Mouse (Mus musculus): ENCODE results near the gene Mad1l1. TPM values are rescaled to one million over a fixed set of nuclear protein-coding genes. Genes with fewer than 3 reads are reported as not detected.
A peak's percentile ranks its signal among the peaks of the same experiment; 100 is the strongest.

The Mad1l1 gene
- polyA plus RNA-seq, 1 experiment from 2014 or later: 57.9 TPM

DNA sequence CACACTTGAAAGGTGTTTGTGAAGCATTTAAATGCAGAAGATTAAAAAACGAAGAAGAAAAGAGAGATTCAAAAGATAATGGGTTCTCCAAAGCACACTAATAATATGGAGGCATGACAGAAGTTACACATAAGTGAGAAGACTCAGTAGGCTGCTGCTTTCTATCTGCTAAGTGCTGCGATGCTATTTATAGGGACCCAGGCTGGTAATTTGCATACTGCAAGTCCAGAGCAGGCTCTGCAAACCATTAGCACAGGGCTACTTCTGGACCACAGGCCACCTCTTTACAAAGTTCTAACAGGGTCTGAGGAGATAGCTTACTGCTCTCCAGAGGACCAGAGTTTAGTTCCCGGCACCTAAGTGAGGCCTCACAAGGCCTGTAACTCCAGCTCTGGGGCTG, 267.7 kb downstream of the Mad1l1 start:
- no peak for DNase-seq (ENCODE audit: low spot score)
- Histone ChIP-seq H3K4me3 (no peak overlapping the region), H3K36me3 (no peaks in the 10 kb centered on the region), H3K9me3 (replicated peaks) (no peaks in the 10 kb centered on the region), H3K27ac (replicated peaks) (no peak overlapping the region), H3K4me1 (no peaks in the 10 kb centered on the region), H3K27me3 (ENCODE audit: low read depth, poor library complexity, severe bottlenecking) (no peaks in the 10 kb centered on the region)
- 90% methylated on average over 3 of the region's 3 CpGs for WGBS

DNA sequence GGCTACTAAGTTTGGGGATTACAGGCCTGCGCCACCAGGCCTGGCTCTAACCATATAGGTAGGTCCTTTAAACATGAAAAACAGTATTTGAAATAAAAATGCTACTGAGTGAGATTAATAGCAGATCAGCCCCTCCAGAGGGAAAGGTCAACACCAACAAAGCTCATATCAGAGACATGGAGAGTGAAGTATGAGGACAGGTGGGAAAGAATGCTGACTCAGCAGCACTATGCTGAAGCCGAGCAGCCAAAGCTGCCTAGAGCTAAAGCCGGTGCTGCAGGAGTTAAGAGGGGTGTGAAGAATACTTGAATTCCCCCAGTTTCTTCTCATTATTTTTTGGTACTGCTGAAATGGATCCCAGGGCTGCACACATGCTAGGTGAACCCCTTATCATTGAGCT, 268.9 kb downstream of the Mad1l1 start:
- H3K27ac ChIP-seq (replicated peaks): no peak overlapping the region
- no peaks in the 10 kb centered on the region; the same call in 1 of the 2 replicates for H3K4me1 ChIP-seq
- no peaks in the 10 kb centered on the region for H3K36me3 ChIP-seq
- no peak overlapping the region for H3K4me3 ChIP-seq
- DNase-seq (ENCODE audit: low spot score): no peak
- no peaks in the 10 kb centered on the region for H3K27me3 ChIP-seq (ENCODE audit: low read depth, poor library complexity, severe bottlenecking)
- WGBS: 89% methylated on average over 3 of the region's 3 CpGs
- H3K9me3 ChIP-seq (replicated peaks): no peaks in the 10 kb centered on the region

DNA sequence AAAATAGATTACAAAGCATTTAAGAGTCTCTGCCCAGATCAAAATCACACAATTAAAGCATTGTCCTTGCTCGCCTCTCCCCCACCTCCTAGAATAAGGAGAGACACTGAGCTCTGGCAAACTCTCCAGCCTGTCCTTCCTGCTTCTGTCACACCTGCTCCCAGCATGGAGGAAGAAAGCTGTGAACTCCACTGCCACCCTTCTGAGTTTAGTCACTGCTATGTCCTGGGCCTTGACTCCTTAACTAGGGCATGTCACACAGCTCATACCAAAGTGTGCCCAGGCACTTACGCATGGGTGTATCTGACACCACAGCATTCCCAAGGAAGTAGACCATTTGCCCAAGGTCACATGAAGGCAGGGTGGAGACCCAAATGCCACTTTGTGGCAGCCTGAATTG, 275.9 kb downstream of the Mad1l1 start:
- peaks cover 40% of the 10 kb centered on the region for H3K4me1 ChIP-seq
- 83% methylated on average over 2 of the region's 2 CpGs for WGBS
- H3K9me3 ChIP-seq (replicated peaks): no peaks in the 10 kb centered on the region
- no peak overlapping the region for H3K27ac ChIP-seq (replicated peaks)
- no peak overlapping the region for H3K4me3 ChIP-seq
- no peaks in the 10 kb centered on the region for H3K27me3 ChIP-seq (ENCODE audit: low read depth, poor library complexity, severe bottlenecking)
- DNase-seq (ENCODE audit: low spot score): no peak
- H3K36me3 ChIP-seq: 0 out of 2 replicates have a peak, but pooled peaks cover 7% of the 10 kb centered on the region

DNA sequence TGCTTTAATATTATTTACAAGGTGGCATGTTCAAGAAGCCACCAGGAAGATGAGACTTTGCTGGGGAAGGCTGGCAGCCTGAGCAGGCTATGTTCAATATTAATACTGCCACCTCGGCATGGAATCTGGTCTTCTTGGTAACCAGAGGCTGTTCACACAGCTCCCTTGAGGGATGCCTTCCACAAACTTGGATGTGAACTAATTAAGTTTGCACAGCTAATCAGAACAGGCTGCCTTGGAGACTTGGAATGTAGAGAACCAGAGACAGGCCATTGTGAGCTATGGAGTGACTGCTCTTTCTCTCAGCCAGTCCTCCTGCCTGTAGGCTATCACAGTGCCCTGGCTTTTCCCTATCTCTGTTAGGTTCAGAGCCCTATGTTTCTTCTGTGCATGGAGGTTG, 278.4 kb downstream of the Mad1l1 start:
- no peaks in the 10 kb centered on the region for H3K27me3 ChIP-seq (ENCODE audit: low read depth, poor library complexity, severe bottlenecking)
- H3K4me3 ChIP-seq: no peak overlapping the region
- H3K27ac ChIP-seq (replicated peaks): no peak overlapping the region
- WGBS: 52% methylated on average over 1 of the region's 1 CpGs
- peaks cover 40% of the 10 kb centered on the region for H3K4me1 ChIP-seq
- no peak for DNase-seq (ENCODE audit: low spot score)
- no peaks in the 10 kb centered on the region for H3K9me3 ChIP-seq (replicated peaks)
- H3K36me3 ChIP-seq: 0 out of 2 replicates have a peak, but pooled peaks cover 7% of the 10 kb centered on the region

DNA sequence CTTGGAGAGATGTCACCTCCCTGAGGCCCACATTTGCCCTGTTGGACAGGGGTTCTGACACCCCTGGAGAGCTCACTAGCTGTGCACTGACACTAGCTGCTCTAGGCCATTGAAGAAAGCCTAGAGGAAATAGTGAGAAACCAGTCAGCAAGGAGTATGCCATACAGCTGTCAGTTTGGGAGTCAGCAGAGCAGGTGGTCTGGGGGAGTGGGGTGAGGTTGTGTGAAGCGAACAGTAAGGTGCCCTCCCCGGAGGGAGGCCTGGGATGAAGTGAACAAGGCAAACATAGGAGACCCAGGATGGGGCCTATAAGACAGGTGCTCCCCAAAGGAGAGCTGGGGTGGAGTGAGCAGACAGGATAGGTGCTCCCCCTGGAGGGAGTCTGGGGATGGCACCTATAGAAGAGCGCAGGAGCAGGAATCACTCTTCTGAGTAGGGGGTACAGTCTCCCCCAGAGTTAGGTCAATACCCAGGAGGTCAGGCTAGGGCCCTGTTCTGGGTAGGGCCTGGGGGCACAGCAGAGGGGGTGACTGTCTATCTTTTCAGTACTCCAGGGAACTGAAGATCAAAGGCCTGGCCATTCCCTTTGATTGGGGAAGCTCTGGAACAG, 279.2 kb downstream of the Mad1l1 start:
- no peaks in the 10 kb centered on the region for H3K9me3 ChIP-seq (replicated peaks)
- H3K36me3 ChIP-seq: 0 out of 2 replicates have a peak, but pooled peaks cover 7% of the 10 kb centered on the region
- H3K4me3 ChIP-seq: no peak overlapping the region
- H3K4me1 ChIP-seq: peaks cover 42% of the 10 kb centered on the region
- 80% methylated on average over 3 of the region's 3 CpGs for WGBS
- H3K27ac ChIP-seq (replicated peaks): no peak overlapping the region
- no peak for DNase-seq (ENCODE audit: low spot score)
- no peaks in the 10 kb centered on the region for H3K27me3 ChIP-seq (ENCODE audit: low read depth, poor library complexity, severe bottlenecking)

DNA sequence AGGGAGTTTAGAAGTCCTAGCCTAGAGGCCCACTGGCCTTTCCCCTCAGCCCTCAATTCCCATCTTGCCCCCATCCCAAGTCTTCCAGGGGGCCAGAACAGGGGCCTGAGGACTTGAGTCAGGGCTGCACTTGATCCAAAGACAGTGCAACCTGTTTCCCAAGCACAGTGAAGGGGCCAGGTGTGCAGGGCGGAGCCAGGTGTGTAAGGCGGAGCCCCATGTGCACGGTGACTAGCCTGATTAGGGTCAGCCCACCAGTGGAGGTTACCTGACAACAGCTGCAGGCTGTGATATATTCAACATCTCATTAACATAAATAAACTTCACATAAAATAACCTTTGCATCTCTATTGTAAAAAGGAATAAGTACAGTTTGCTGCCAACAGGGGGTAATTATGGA, 280.3 kb downstream of the Mad1l1 start:
- H3K4me1 ChIP-seq: peaks cover 50% of the 10 kb centered on the region
- 0 out of 2 replicates have a peak, but pooled peaks cover 7% of the 10 kb centered on the region for H3K36me3 ChIP-seq
- 81% methylated on average over 3 of the region's 3 CpGs for WGBS
- no peaks in the 10 kb centered on the region for H3K27me3 ChIP-seq (ENCODE audit: low read depth, poor library complexity, severe bottlenecking)
- no peak overlapping the region for H3K27ac ChIP-seq (replicated peaks)
- H3K9me3 ChIP-seq (replicated peaks): no peaks in the 10 kb centered on the region
- no peak for DNase-seq (ENCODE audit: low spot score)
- no peak overlapping the region for H3K4me3 ChIP-seq

DNA sequence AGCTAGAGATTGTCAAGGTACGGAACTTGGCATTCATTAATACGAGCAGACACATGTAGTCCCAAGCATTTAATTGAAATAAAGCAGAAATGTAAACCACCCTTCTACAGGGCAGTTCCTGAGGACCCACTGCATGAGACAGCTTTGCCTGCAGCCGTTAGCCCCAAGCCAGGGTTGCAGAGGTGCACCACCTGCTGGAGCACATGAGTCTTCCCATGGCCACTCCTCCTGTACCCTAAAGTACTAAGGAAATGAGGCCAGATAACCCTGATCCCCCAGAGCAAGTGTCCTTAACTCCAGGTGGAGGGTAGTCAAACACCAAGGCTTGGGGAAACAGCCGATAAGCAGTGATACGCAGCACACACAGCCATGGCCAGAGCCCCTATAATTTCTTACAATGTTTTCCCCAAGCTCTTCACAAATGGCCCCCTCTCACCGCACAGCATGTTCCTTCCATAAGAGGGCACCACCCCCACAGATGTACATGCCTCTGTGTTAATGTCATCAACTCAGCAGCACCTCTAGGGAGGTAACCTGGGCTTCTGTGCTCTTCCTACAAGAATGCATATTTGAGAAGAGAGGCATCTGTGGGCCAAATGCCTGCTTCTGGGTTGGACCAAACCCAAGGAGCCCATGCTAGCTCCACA, 283.6 kb downstream of the Mad1l1 start:
- Histone ChIP-seq H3K4me1 (peaks cover 17% of the 10 kb centered on the region), H3K27me3 (ENCODE audit: low read depth, poor library complexity, severe bottlenecking) (no peaks in the 10 kb centered on the region; the same call in 1 of the 2 replicates), H3K36me3 (peaks cover 3% of the 10 kb centered on the region; the same call in 1 of the 2 replicates), H3K27ac (replicated peaks) (no peak overlapping the region), H3K9me3 (replicated peaks) (no peaks in the 10 kb centered on the region), H3K4me3 (no peak overlapping the region)
- no peak for DNase-seq (ENCODE audit: low spot score)
- 86% methylated on average over 6 of the region's 6 CpGs for WGBS

DNA sequence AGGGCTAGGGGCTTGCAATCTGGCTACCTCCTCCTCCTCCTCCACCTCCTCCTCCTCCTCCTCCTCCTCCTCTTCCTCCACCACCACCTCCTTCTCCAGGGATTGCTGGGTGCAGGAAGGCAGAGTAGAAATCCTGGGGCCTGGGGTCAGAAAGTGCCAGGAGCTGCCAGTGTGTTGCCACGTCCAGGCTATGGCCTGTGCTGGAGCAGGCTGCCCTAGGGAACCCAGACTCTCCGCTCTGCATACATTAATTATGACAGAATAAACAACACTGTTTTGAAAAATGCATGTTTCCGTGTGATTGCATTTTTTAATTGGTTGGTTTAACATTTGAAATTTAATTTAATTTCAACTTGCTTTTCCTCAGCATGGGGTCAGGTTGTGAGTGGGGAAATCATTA, 285.7 kb downstream of the Mad1l1 start:
- Histone ChIP-seq H3K27me3 (ENCODE audit: low read depth, poor library complexity, severe bottlenecking) (no peaks in the 10 kb centered on the region; the same call in 1 of the 2 replicates), H3K27ac (replicated peaks) (0 out of 2 replicates have a peak overlapping the region, but pooled peaks have one; percentile 1), H3K4me1 (peaks cover 10% of the 10 kb centered on the region), H3K4me3 (no peak overlapping the region), H3K9me3 (replicated peaks) (no peaks in the 10 kb centered on the region), H3K36me3 (peaks cover 3% of the 10 kb centered on the region; the same call in 1 of the 2 replicates)
- 75% methylated on average over 3 of the region's 3 CpGs for WGBS
- no peak for DNase-seq (ENCODE audit: low spot score)

DNA sequence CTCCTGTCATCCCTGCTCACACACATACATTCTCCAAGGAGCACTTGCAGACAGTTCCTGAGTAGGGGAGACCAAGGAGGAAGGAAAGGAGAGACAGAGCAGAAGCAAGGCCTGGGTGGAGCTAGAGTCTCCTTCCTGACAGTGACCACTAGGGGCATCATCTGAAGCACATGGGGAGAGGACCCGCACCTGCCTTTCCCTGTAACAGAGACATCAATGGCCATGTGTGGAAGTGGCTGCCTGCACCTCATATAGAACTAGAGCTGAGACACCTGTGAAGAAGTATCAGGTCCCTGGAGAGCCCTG, 286.4 kb downstream of the Mad1l1 start:
- H3K27me3 ChIP-seq (ENCODE audit: low read depth, poor library complexity, severe bottlenecking): no peaks in the 10 kb centered on the region; the same call in 1 of the 2 replicates
- 41% methylated on average over 1 of the region's 1 CpGs for WGBS
- H3K36me3 ChIP-seq: peaks cover 3% of the 10 kb centered on the region; the same call in 1 of the 2 replicates
- H3K4me3 ChIP-seq: no peak overlapping the region
- no peak overlapping the region for H3K27ac ChIP-seq (replicated peaks)
- no peaks in the 10 kb centered on the region for H3K9me3 ChIP-seq (replicated peaks)
- DNase-seq (ENCODE audit: low spot score): no peak
- H3K4me1 ChIP-seq: peaks cover 10% of the 10 kb centered on the region

DNA sequence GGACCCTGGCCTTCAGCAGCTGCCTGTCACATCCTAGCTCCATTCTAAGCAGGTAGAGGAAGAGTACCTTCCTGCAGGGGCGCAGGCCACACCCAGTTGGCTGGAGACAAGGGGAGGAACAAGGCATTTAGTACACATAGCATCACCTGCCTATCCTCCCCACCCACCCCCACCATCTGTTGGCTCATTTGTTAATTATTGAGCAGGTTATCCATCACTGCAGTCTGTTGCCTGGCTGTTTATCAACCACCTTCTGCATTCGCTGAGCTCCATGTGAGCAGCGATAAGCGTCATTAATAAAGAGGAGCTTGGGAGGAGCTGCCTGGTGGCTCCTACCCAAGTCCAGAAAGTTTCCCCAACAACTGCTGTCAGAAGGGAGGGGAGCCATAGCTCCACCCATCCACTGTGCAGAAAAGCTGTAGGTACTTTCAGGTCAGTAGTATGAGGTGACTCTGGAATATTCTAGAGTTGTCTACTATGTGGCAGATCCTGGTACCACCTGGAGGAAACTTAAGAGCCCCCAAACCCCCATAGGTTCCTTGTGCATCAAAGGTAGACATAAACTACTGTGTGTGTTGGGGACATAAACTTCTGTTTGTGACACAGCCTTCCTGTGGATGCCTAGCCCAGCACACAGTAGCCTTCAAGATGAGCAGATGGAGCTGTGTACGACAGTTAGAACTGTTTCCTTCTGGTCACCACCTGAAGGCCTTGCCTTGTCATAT, 286.9 kb downstream of the Mad1l1 start:
- H3K9me3 ChIP-seq (replicated peaks): no peaks in the 10 kb centered on the region
- no peaks in the 10 kb centered on the region; the same call in 1 of the 2 replicates for H3K27me3 ChIP-seq (ENCODE audit: low read depth, poor library complexity, severe bottlenecking)
- peaks cover 10% of the 10 kb centered on the region for H3K4me1 ChIP-seq
- no peak overlapping the region for H3K4me3 ChIP-seq
- no peak overlapping the region for H3K27ac ChIP-seq (replicated peaks)
- DNase-seq (ENCODE audit: low spot score): no peak
- 95% methylated on average over 5 of the region's 5 CpGs for whole genome bisulfite sequencing
- peaks cover 3% of the 10 kb centered on the region; the same call in 1 of the 2 replicates for H3K36me3 ChIP-seq

DNA sequence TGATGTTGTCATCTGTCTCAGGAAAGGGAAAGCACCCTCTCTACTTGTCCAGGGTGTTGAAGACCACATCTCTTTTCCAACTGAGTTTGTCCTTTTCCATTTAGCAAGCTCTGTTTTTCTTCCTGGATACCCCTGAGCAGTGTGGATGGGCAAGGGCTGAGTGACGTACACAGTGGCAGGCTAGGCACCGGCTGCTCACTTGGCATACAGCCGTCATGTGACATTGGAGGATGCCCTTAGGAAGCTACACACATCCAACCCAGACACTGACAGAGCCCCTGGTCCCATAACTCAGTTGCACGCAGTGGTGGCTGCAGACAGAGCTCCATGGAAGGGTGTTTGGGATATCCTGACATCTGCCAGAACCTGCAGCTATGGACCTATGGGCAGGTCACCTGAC, 295.0 kb downstream of the Mad1l1 start:
- no peaks in the 10 kb centered on the region for H3K36me3 ChIP-seq

DNA sequence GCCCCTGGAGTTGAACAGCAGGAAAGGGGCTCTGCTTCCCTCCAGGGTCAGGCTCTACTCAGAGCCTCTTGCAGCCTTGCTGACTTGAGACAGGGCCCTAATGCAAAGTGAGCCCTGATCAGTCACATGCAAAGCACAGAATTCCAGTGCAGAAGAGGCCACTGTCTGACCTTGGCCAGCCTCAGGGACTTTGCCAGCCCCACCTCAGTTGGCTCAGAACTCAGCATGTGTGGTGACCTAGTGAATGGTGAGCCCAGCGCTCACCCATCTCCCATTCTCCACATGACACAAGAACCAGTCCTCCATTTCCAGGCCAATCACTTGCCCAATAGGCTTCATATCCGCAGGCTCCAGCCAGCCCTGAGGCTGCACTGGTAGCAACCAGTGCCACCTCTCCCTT, 296.1 kb downstream of the Mad1l1 start:
- WGBS: 96% methylated on average over 2 of the region's 2 CpGs
- Histone ChIP-seq H3K36me3 (no peaks in the 10 kb centered on the region), H3K4me1 (peaks cover 16% of the 10 kb centered on the region), H3K27ac (replicated peaks) (no peak overlapping the region), H3K27me3 (ENCODE audit: low read depth, poor library complexity, severe bottlenecking) (no peaks in the 10 kb centered on the region), H3K4me3 (no peak overlapping the region), H3K9me3 (replicated peaks) (no peaks in the 10 kb centered on the region)
- DNase-seq (ENCODE audit: low spot score): no peak

More for the DNA sequence above, 295.0 kb downstream of the Mad1l1 start:
- H3K27me3 ChIP-seq (ENCODE audit: low read depth, poor library complexity, severe bottlenecking): no peaks in the 10 kb centered on the region
- no peak for DNase-seq (ENCODE audit: low spot score)
- H3K4me1 ChIP-seq: peaks cover 16% of the 10 kb centered on the region
- H3K9me3 ChIP-seq (replicated peaks): no peaks in the 10 kb centered on the region
- no peak overlapping the region for H3K4me3 ChIP-seq
- no peak overlapping the region for H3K27ac ChIP-seq (replicated peaks)
- WGBS: 97% methylated on average over 4 of the region's 4 CpGs
